Mouse (Mus musculus): ENCODE measurements at regions not wholly inside any gene's neighbourhood (a gene's known extent, or its start where the extent isn't known, plus 50 kb on each side); places are given as distances from the start of the nearest gene placed in this dataset.
"Not testable (repeated sequence)": the region's sequence is repeated elsewhere in the genome, so short reads cannot be mapped to it uniquely, and the experiment has no call there.

DNA sequence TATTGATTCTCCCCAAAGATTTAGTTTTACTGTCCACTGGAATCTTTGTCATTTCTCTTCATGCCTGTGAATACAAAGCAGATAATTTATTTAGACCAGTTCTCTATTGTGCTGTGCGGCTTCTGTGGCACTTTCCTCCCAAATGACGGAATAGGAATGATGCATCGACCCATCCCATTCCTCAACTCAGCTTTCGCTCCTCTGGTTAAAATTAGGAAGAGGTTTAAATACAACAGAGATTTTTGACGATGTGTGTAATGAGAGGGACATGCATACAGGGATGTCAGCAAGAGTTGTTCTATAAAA is 187.2 kb upstream of the Tsc22d2 start:
- DNase-seq: no peak

GRCm38 (mm10) chr3:58228189-58228588 is 186.3 kb upstream of the Tsc22d2 start:
- DNase-seq: no peak

- no peak for DNase-seq
Measured at GRCm38 (mm10) chr3:58231746-58232145, 182.8 kb upstream of the Tsc22d2 start.

DNA sequence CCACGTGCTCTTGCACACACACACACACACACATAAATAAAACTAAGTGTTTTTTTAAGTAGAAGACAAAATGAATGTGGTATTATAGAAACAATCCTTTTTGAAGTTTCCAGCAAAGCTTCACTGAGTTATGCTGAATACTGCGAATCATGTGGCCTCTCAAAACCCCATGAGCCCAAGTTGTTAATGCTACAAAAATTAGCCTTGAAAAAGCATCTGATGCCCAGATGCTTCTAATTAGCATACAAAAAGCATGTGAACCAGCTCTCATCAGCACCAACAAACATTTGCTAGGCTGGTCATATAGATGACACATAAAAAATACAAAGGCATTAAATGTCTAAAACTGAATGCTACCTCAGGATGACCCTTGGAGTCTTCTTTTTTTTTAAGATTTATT is 181.2 kb upstream of the Tsc22d2 start:
- no peak for DNase-seq

DNA sequence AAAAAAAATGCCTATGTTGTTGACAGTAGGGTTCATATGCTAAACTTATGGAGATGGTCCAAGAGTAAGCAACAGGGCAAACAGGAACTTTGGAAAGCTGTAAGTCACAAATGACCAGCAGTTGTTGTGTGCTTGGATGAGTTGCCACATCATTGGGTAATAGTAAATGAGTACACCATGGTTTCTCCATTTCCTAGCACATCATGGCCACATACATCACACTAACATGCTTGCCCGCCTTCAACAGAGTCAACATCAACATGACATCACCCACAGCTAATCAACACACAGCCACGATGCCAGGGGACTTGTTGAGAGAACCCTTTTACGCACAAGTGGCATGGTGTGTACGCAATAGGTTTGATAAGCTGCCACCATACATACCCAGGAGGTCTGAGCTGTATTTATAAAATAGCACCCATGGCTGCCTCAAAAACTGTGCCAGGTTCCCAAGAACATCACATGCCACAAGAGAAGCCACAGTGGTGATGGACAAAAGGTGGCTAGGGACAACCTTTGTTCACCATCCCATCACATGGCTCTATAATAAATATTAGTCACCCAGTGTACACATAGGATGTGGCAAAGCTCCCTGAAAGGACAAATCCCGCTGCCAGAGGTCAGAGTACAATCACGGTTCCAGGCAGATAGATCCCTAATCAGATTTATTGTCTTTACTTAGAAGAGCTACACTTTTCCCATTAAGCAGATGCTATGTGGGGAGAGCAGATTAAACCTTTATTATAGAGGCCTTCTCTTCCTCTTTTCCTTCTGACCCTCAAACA is 179.5 kb upstream of the Tsc22d2 start:
- DNase-seq: no peak

DNA sequence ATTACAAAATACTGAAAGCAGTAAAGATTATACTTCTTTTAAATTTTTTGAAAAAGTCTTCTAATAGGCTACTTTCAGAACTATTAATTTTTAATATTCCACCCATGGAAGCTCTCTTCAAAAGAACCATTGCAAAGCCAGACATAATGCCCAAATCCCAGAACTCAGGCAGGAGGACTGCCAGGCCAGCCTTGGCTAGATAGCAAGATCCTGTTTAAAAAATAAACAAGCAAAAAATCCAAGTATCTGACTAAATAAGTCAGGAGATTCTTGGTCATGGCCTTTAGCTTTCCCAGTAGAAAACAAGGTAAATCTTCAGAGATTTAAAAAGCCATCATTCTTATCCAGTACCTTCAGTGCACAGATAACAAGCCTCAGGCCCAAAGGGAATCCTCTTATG is 176.4 kb upstream of the Tsc22d2 start:
- DNase-seq: no peak

GRCm38 (mm10) chr3:58240775-58241174 is 173.7 kb upstream of the Tsc22d2 start:
- no peak for DNase-seq

DNA sequence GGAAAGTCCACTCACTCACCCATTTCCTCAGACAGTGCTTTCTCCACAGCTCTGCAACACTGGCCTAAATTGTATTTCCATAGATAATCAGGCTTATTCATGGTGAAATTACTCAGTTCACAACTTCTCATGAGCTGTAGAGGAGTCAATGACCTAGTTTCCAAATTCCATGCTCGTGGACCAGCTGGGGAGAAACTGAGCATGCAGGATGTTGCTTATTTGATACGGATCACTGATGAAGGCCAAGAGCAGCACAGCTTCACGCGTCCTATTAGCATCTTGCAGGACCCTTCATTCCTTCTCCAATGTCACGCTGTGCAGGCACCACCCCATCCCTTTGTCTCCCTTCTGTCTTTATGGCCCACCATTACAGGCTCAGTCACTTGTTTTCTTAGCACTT is 169.2 kb upstream of the Tsc22d2 start:
- DNase-seq: no peak

DNA sequence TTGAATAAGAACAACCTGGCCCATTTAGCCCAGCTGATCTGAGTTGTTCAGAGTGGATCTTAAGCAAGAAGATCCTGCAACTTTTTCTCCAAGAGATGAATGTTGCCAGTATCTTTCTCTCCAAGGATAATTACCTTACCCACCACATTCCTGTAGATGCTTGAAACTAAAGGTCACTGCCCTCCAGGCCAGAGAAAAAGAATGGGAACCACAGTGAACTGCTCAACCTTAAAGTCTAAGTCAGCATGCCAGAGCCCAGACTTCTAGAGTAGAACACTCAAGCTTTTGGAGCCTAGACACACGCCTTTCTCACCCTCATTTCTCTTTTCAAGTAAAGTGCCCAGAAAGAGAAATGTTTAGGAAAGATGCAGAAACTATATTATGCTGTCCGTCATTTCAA is 166.5 kb upstream of the Tsc22d2 start:
- no peak for DNase-seq

GRCm38 (mm10) chr3:58253942-58254341 is 160.6 kb upstream of the Tsc22d2 start:
- DNase-seq: no peak

GRCm38 (mm10) chr3:58267606-58268325 is 146.7 kb upstream of the Tsc22d2 start:
- DNase-seq: no peak

DNA sequence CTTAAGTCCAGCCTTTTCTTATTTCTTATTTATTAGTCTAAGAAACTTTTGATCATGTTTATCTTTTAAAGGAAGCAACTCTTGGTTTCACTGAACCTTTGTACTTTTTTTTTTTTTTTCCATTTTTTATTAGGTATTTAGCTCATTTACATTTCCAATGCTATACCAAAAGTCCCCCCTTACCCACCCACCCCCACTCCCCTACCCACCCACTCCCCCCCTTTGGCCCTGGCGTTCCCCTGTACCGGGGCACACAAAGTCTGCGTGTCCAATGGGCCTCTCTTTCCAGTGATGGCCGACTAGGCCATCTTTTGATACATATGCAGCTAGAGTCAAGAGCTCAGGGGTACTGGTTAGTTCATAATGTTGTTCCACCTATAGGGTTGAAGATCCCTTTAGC is 143.1 kb upstream of the Tsc22d2 start:
- DNase-seq: not testable (repeated sequence)

- no peak for DNase-seq
Measured at GRCm38 (mm10) chr3:58281291-58281690, 133.2 kb upstream of the Tsc22d2 start.

DNA sequence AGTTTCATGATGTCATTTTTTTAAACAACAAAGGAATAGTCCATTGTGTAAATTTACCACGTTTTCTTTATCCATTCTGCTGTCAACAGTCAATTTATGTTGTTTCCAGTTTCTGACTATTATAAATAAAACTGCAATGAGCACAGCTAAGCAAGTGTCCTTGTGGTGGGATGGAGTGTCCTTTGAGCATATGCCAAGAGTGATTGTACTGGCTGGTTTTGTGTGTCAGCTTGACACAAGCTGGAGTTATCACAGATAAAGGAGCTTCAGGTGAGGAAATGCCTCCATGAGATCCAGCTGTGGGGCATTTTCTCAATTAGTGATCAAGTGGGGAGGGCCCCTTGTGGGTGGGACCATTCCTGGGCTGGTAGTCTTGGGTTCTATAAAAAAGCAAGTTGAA is 130.1 kb upstream of the Tsc22d2 start:
- not testable (repeated sequence) for DNase-seq

GRCm38 (mm10) chr3:58295810-58296209 is 118.7 kb upstream of the Tsc22d2 start:
- DNase-seq: no peak

DNA sequence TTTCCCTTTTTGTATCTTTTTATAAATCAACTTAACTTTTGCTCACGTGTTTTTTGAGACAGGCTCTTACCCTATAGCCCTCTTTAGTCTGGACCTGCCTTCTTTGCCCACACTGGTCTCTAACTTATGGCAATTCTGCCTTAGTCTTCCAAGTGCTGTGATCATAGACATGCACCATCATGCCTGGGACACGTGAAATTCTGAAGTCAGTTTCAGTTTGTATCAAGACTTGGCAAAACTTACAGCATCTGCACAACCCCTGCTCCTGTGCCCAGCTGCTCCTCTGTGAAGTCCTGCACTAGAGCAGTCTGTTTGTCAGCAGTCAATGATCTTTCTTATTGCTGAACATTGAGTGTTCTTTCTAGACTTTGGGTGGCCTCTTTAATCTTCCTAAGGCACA is 114.3 kb upstream of the Tsc22d2 start:
- no peak for DNase-seq

GRCm38 (mm10) chr3:58300801-58301485 is 113.6 kb upstream of the Tsc22d2 start:
- no peak for DNase-seq

DNA sequence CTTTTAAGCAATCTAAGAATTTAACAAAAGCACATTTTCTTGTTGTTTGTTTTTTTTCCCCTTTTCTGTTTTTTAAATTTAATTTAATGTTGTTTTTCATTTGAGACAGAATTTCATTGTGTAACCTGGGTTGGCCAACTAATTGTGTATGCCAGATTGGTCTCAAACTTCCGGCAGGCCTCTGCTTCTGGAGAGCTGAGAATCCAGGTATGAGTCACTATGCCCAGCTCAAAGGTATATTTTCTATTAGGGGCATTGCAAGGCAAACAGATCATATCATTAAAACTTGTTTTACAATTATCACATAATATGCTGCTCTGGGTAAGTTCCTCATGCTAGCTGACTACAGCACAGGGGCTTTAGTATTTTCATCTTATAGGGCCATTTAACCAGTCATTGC is 112.2 kb upstream of the Tsc22d2 start:
- DNase-seq: no peak

- DNase-seq: no peak
Measured at GRCm38 (mm10) chr3:58303746-58304145, 110.8 kb upstream of the Tsc22d2 start.

DNA sequence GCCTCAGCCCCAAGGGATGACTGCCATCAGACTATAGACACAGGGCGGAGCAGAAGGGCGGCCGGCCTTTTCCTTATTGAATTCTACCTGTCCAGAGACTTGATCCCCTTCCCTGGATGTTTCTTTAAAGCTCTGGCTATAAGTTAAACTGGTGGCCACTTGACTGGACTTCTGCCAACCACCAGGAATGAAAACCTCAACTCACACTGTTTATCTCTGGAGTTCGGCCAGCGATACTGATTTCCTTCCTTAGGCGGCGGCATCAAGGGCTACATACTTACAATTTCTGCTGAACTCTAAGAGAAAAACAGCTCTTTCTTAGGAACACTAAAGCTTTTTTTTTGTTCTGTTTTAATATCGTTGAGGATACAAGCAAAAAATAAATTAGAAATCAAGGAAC is 104.9 kb upstream of the Tsc22d2 start:
- DNase-seq: no peak

DNA sequence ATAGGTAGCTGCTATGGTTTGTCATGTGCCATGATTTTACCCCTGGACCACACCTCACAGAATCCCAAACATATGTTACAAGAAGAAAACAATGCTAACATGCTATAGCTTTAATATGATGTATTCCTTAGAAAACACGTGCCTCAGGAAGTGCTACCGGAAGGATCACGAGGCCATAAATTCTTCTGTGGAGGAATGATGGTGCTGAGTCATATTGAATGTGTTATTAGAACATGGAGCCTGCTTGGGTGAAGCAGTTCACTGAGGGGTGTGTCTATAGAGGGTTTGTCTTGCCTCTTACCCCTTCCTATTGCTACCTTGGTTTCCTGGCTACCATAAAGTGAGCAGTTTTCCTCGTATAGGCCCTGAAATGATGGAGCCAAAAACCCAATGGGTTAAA is 104.1 kb upstream of the Tsc22d2 start:
- no peak for DNase-seq

DNA sequence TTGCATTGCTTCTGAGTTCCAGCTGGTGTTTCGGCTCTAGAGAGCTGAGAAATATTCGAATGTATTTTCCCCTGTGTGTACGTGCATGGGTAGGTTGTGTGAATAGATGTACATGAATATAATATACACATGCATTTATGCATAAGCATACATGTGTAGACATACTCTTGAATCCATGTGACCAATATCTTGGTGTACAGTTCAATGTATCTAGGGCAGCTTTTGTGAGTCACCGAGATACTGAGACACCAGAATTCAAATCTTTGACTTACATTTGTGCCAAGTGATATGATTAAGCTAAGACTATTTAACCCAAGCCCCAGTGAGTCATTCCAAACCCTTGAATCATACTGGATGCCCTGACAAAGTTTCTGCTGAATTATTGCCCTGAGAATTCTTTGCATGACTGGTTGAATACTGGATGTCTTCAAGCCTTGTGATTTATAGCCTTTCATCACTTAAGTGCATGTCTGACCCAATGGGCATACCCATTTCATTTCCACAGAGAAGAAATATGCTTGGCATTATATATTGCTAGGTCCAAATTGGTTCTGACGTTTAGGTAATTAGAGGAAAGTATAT is 103.3 kb upstream of the Tsc22d2 start:
- no peak for DNase-seq

DNA sequence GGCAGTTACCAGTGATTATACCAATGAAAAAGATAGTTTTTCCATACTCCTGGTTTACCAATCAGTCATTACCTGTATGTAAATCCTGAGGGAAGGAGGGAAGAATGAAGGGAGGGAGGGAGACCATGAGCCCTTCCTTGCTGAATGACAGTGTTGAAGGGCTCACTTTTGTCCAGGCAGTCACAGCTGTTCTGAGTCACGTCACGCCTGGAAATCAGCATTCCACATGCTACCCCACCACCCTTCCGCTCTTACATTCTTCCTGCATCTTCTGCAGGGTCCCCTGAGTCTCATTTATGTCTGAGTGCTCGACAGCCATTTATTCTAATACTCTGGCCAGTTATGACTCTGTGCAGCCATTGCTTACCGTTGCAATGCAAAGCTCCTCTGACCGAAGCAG is 101.9 kb upstream of the Tsc22d2 start:
- DNase-seq: no peak

Measured in adrenal gland, postnatal 25 days (tissue).